Mouse (Mus musculus) hindbrain, postnatal 0 days (tissue): ENCODE measurements around the gene Gria3. TPM values are rescaled to one million over a fixed set of nuclear protein-coding genes. Genes with fewer than 3 reads are reported as not detected.
A peak's percentile ranks its signal among the peaks of the same experiment; 100 is the strongest.

Experiments used
- ATAC-seq: fragments of 200-750 bp; cut with Nextera tagmentation; 2 replicates; pipeline ENCODE4 v1.8.0; 2017; ENCODE audit warnings: mild to moderate bottlenecking, moderate TSS enrichment, moderate library complexity
- DNase-seq: peaks from one replicate; pipeline ENCODE4 v3.0.0-alpha.2; 2015; ENCODE audit warnings: low spot score
- H3K27ac ChIP-seq: fragments of 300-500 bp; sonication (generic); 2 replicates; pipeline ENCODE4 v1.5.1; 2014; ENCODE audit warnings: mild to moderate bottlenecking
- H3K27me3 ChIP-seq: fragments of 300-500 bp; sonication (generic); 2 replicates; pipeline ENCODE4 v1.6.1; 2014; ENCODE audit warnings: low read length, mixed read lengths; ENCODE audit not compliant: insufficient read depth
- H3K36me3 ChIP-seq: fragments of 300-500 bp; sonication (generic); 2 replicates; pipeline ENCODE4 v1.6.1; 2014; ENCODE audit warnings: low read length, mixed read lengths; ENCODE audit not compliant: insufficient read depth
- H3K4me1 ChIP-seq: fragments of 300-500 bp; sonication (generic); 2 replicates; pipeline ENCODE4 v1.6.1; 2014; ENCODE audit warnings: antibody characterized with exemption, low read length, mixed read lengths; ENCODE audit not compliant: insufficient read depth
- H3K4me2 ChIP-seq: fragments of 300-500 bp; sonication (generic); 2 replicates; pipeline ENCODE4 v1.6.1; 2014; ENCODE audit warnings: low read depth, mild to moderate bottlenecking, low read length, moderate library complexity, mixed read lengths
- H3K4me3 ChIP-seq: fragments of 300-500 bp; sonication (generic); 2 replicates; pipeline ENCODE4 v1.5.1; 2014; ENCODE audit warnings: low read length
- H3K9ac ChIP-seq: fragments of 300-500 bp; sonication (generic); replicated peaks from 2 replicates; pipeline ENCODE4 v1.6.1; 2014; ENCODE audit warnings: mild to moderate bottlenecking, low read length, moderate library complexity, mixed read lengths
- H3K9me3 ChIP-seq: fragments of 300-500 bp; sonication (generic); 2 replicates; pipeline ENCODE4 v1.6.1; 2016; ENCODE audit warnings: low read length, mixed read lengths
- CTCF ChIP-seq: IDR thresholded peaks from 2 replicates; pipeline ENCODE4 v1.5.1; 2016; ENCODE audit warnings: antibody characterized with exemption, control low read depth, low read depth
- WGBS: fragments of 180-500 bp; shearing (Covaris S2); extraction: QIAGEN DNeasy Blood & Tissue Kit; methylation state at CpG from one replicate; pipeline ENCODE4 v1.1.7; 2014; 5-methylcytosine and 5-hydroxymethylcytosine counted together
- polyA plus RNA-seq: library from polyadenylated mRNA; unstranded; fragments of >200 nt; fragmentation: Nextera tagmentation; extraction: Ambion mirVana; gene quantifications from 2 replicates; pipeline ENCODE4 v1.2.1, GENCODE M21; 2015
- total RNA-seq: library from RNA; depleted of rRNA; stranded (reverse); fragments of >200 nt; gene quantifications from 2 replicates; pipeline ENCODE4 v1.2.3, GENCODE M21; 2014

Gria3 gene
- total and polyA plus RNA-seq, 2 experiments from 2014 or later = 15.3 to 17.1 TPM

DNA sequence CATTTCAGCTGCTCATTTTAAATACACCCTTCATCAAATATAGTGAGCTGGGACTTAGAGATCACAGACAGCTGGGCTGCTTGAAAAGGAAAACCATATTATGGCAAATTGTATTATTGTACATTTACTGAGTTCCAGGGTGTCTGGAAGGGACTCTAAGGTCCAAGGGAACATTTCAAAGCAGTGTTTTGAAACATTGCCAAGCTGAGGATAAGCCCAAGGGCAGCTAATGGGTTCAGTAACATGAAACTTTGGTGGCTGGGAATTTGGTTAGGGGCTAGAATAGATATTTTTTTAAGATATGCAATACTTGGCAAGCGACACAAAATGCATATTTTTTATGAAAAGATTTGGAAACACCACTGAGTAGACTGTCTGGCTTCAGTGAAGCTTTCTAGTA lies 48.2 kb downstream of the Gria3 start:
- Histone ChIP-seq H3K4me3 (no peak overlapping the region), H3K36me3 (no peaks in the 10 kb centered on the region), H3K27me3 (no peaks in the 10 kb centered on the region), H3K27ac (no peak overlapping the region), H3K9ac (no peak overlapping the region), H3K9me3 (no peaks in the 10 kb centered on the region), H3K4me1 (no peaks in the 10 kb centered on the region), H3K4me2 (no peak overlapping the region)
- TF ChIP-seq CTCF = no peak
- 45% methylated on average over 1 of the region's 1 CpGs for WGBS
- ATAC-seq = no peak
- DNase-seq = no peak

DNA sequence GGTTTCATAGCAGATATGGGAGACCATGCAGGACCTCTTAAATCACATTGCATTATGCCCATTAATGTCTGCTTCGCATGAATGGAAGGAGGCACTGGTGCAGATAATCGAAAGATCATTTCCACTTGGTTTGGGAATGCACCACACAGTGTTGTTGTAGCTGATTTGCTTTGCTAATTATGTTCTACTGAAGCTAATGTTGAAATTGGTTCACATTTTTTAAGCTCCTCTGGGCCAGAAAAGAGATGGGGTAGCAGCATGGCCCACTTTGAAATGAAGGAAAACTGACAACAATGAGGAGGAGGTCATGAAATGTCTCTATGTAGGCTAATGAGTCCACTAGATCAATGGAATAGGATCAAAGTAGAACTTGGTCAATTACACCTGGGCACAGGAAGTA lies 76.8 kb downstream of the Gria3 start:
- no peak overlapping the region for H3K4me3 ChIP-seq
- no peaks in the 10 kb centered on the region for H3K27me3 ChIP-seq
- ATAC-seq = no peak
- no peak overlapping the region for H3K27ac ChIP-seq
- DNase-seq = no peak
- H3K36me3 ChIP-seq = no peaks in the 10 kb centered on the region
- no peak overlapping the region for H3K9ac ChIP-seq
- H3K4me2 ChIP-seq = no peak overlapping the region
- H3K9me3 ChIP-seq = no peaks in the 10 kb centered on the region
- 72% methylated on average over 2 of the region's 2 CpGs for WGBS
- no peaks in the 10 kb centered on the region for H3K4me1 ChIP-seq
- no peak for TF ChIP-seq CTCF

DNA sequence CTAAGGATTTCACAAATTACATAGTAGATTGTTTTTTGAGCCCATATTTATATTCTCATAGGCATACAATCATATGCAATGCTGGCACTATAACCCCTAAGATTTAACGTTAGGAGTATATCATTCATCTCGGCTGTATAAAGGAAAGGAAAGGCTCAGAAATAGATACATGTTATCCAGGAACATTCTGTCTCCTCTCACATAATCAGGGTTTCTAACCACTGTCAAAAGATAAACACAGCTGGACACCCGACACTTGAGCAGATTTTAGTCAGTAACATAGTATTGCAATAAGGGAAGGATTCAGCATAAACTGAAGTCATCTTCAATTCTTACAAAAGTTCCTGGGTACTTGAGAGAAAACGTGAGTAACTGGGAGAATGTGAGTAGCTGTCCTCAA lies 95.9 kb downstream of the Gria3 start:
- 78% methylated on average over 4 of the region's 4 CpGs for WGBS
- Histone ChIP-seq H3K27ac (no peak overlapping the region), H3K9me3 (no peaks in the 10 kb centered on the region), H3K4me3 (no peak overlapping the region), H3K9ac (no peak overlapping the region), H3K27me3 (no peaks in the 10 kb centered on the region), H3K36me3 (no peaks in the 10 kb centered on the region), H3K4me1 (no peaks in the 10 kb centered on the region), H3K4me2 (no peak overlapping the region)
- DNase-seq (no peak), ATAC-seq (no peak)
- TF ChIP-seq CTCF = no peak

DNA sequence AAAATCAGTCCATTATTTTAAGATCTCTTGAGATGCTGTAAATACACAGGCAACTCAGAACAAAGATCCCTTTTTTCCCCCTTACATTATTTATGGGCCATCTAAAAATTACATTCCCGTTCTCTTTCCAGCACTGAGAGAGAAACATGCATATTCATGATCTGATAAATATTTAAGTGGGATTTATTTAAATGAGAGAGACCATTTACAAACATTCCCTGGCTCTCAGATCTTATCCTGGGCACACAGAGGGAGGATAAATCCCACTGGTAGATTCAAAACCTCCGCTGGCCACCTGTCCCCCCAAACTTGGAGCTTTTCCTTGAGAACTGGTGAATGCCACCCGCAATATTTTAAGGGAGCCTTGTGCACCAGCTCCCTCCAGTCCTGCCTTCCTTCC lies 104.7 kb downstream of the Gria3 start:
- Histone ChIP-seq H3K4me2 (no peak overlapping the region), H3K9ac (no peak overlapping the region), H3K36me3 (no peaks in the 10 kb centered on the region), H3K27me3 (no peaks in the 10 kb centered on the region), H3K9me3 (no peaks in the 10 kb centered on the region), H3K4me3 (no peak overlapping the region), H3K4me1 (no peaks in the 10 kb centered on the region), H3K27ac (no peak overlapping the region)
- WGBS = 52% methylated on average over 3 of the region's 3 CpGs
- no peak for TF ChIP-seq CTCF
- ATAC-seq (no peak), DNase-seq (no peak)

DNA sequence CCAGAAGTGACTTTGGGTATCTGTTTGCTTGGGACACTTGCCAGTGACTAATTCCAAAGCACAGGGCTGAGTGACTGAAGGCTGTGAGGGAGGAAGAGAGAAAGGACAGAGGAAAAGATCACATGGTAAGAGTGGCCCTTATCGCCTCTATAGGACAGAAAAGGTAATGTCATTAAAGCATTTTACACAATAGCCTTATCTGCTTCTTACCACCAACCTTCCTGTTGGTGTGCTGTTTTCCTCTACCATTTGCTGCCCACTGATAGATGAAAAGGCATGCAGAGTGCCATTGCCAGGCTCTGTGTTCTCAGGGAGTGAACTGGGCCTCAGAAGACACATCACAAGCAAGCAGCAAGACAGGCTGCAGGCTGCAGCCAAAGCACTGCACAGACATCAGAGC lies 107.3 kb downstream of the Gria3 start:
- Histone ChIP-seq H3K4me1 (no peaks in the 10 kb centered on the region), H3K27me3 (no peaks in the 10 kb centered on the region), H3K27ac (no peak overlapping the region), H3K9me3 (no peaks in the 10 kb centered on the region), H3K4me2 (no peak overlapping the region), H3K4me3 (no peak overlapping the region), H3K9ac (no peak overlapping the region), H3K36me3 (no peaks in the 10 kb centered on the region)
- 74% methylated on average over 1 of the region's 1 CpGs for WGBS
- DNase-seq (peak; percentile 8), ATAC-seq (no peak)
- TF ChIP-seq CTCF = no peak

DNA sequence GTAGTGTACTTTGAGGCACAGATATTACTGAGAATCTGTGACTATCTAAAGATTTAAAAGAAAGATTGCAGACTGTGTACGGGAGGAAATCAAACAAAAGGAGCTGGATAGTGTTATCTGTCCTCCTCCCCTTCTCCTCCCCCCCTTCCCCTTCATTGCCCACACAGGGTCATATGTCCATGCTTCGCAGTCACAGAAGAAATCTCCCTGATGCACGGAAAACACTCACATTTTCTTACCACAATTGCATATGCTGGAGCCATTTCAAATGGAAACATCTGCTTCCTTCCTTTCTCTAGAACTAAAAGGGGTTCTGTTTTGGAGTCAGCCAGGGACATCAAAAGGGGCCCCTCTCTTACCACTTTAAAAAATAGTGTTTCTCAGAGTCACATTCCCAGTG lies 114.3 kb downstream of the Gria3 start:
- H3K27me3 ChIP-seq = no peaks in the 10 kb centered on the region
- no peak overlapping the region for H3K27ac ChIP-seq
- WGBS = 69% methylated on average over 3 of the region's 3 CpGs
- no peaks in the 10 kb centered on the region for H3K9me3 ChIP-seq
- DNase-seq (no peak), ATAC-seq (no peak)
- no peak overlapping the region for H3K4me3 ChIP-seq
- no peak overlapping the region for H3K4me2 ChIP-seq
- no peaks in the 10 kb centered on the region for H3K4me1 ChIP-seq
- no peak for TF ChIP-seq CTCF
- H3K9ac ChIP-seq = no peak overlapping the region
- no peaks in the 10 kb centered on the region for H3K36me3 ChIP-seq

DNA sequence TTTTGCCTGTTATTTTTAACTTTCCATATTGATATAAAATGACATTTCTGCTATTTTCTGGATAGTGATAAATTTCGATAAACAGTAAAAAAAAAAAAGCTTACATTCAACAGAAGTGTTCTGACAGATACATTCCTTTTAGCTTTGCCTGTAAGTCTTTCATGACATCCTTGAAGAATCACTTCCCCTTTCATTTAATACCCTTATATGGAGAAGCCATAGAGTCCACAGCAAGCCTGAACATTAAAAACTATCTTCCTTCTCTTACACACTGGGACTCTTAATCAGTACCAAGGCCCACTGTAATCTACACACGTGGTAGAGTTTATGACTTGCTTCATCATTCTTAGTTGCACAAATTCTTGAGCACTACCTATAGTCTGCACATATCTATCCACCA lies 131.9 kb downstream of the Gria3 start:
- H3K36me3 ChIP-seq = no peaks in the 10 kb centered on the region
- no peak for ATAC-seq
- TF ChIP-seq CTCF = no peak

DNA sequence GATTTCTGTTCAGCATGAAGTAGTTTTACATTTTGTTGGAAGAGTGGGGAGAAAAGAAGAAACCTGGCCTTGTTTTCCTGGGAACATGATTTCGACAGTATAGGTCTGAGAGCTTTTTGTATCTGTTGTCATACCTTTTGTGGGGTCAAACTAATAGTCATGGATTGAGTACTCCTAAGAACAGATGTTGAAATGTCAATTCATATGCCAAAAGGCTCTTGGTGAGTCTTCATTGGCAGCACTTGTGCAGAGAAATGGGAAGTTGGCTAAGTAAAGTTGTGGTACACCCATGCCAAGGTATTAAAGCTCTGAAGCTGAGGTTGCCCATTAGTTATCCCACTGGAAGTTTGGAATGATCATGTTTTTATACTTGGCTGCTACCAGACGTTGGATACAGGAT lies 135.2 kb downstream of the Gria3 start:
- H3K9me3 ChIP-seq = no peaks in the 10 kb centered on the region
- WGBS = 75% methylated on average over 2 of the region's 2 CpGs
- H3K36me3 ChIP-seq = no peaks in the 10 kb centered on the region
- no peak overlapping the region for H3K4me3 ChIP-seq
- no peak overlapping the region for H3K9ac ChIP-seq
- DNase-seq (no peak), ATAC-seq (no peak)
- H3K4me1 ChIP-seq = no peaks in the 10 kb centered on the region
- no peaks in the 10 kb centered on the region for H3K27me3 ChIP-seq
- H3K4me2 ChIP-seq = no peak overlapping the region
- H3K27ac ChIP-seq = no peak overlapping the region
- TF ChIP-seq CTCF = no peak

More for the DNA sequence above, 131.9 kb downstream of the Gria3 start:
- Histone ChIP-seq H3K4me1 (no peaks in the 10 kb centered on the region), H3K27me3 (no peaks in the 10 kb centered on the region), H3K27ac (no peak overlapping the region), H3K4me2 (no peak overlapping the region), H3K4me3 (no peak overlapping the region), H3K9ac (no peak overlapping the region), H3K9me3 (no peaks in the 10 kb centered on the region)
- 69% methylated on average over 2 of the region's 2 CpGs for WGBS
- no peak for DNase-seq
